Mouse (Mus musculus) Patski (cell line): ENCODE measurements at regions not wholly inside any gene's neighbourhood (a gene's known extent, or its start where the extent isn't known, plus 50 kb on each side); places are given as distances from the start of the nearest gene placed in this dataset.

Experiments used
- ATAC-seq: fragments of 100-300 bp; one replicate; pipeline ENCODE4 v1.8.0; 2021
- CTCF ChIA-PET: fragments of 350-600 bp; sonication (Branson Sonifier 250); formaldehyde crosslinking; loops from one replicate; lab custom pipeline; 2022; ENCODE audit warnings: inconsistent platforms; lab: Charles Lee
- POLR2A ChIA-PET: fragments of 350-600 bp; sonication (Branson Sonifier 250); formaldehyde crosslinking; loops from one replicate; lab custom pipeline; 2022; ENCODE audit warnings: antibody characterized with exemption, inconsistent platforms; lab: Charles Lee
- DNase-seq: peaks from one replicate; pipeline ENCODE4 v3.0.0-alpha.2; 2011; ENCODE audit warnings: low read depth, low spot score
- H3K27me3 ChIP-seq: fragments of 371-371 bp; one replicate; pipeline ENCODE4 v1.5.1; 2021
- CTCF ChIP-seq: fragments of 100-300 bp; IDR thresholded peaks from one replicate; pipeline ENCODE4 v1.5.1; 2021
- in situ Hi-C: fragments of 300-500 bp; cut with MboI; formaldehyde crosslinking; loops from 3 replicates; pipeline ENCODE4 v1.11.1; 2018; ENCODE audit warnings: low pct_unique_long_range_greater_than_20kb, mixed read lengths

GRCm38 (mm10) chr3:11668960-11669359 lies 1333.5 kb upstream of the Gm38303 start:
- ChIA-PET POLR2A (no interaction called here), CTCF (no interaction called here)
- no peak for ATAC-seq
- TF ChIP-seq CTCF = no peak
- in situ Hi-C loops = no loop called here
- DNase-seq = no peak
- no peaks in the 10 kb centered on the region for H3K27me3 ChIP-seq

DNA sequence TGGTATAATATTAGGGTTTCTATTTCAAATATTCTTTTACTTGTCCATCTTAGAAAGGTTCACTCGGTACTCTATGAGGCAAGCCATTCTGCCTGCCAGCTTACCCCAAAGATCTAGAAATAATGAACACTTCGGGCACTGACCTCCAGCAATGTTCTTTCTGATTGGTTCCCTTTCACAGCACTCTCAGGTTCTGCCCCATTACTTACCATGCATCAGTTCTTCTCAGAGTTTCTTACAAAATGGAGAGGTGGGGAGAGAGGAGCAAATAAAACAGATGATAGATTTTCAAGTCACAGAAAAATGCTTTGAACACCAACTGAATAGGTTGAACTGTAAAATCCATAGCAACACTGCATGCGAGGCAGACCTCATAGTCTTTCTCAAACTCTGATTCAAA lies 1303.8 kb upstream of the Gm38303 start:
- no peak for ATAC-seq
- ChIA-PET CTCF (no interaction called here), POLR2A (no interaction called here)
- no peaks in the 10 kb centered on the region for H3K27me3 ChIP-seq
- DNase-seq = no peak
- in situ Hi-C loops = no loop called here
- no peak for TF ChIP-seq CTCF

- ChIA-PET CTCF (no interaction called here), POLR2A (no interaction called here)
- no peak for TF ChIP-seq CTCF
- in situ Hi-C loops = no loop called here
- no peak for ATAC-seq
- no peak for DNase-seq
- no peaks in the 10 kb centered on the region for H3K27me3 ChIP-seq
Observed at GRCm38 (mm10) chr3:11601496-11601895, 1266.0 kb upstream of the Gm38303 start.

GRCm38 (mm10) chr3:11563851-11564250 lies 1228.4 kb upstream of the Gm38303 start:
- POLR2A ChIA-PET = no interaction called here
- CTCF ChIA-PET = no interaction called here
- ATAC-seq (no peak), DNase-seq (no peak)
- no peak for TF ChIP-seq CTCF
- in situ Hi-C loops = no loop called here
- H3K27me3 ChIP-seq = no peaks in the 10 kb centered on the region

GRCm38 (mm10) chr3:11562901-11563300 lies 1227.4 kb upstream of the Gm38303 start:
- POLR2A ChIA-PET = no interaction called here
- DNase-seq (no peak), ATAC-seq (no peak)
- CTCF ChIA-PET = interaction anchor here (1.0 to 1.4 kb wide), 2 partner anchors 9 to 36 kb away, joined by 3 read pairs; no protein-coding TSS in a partner anchor
- TF ChIP-seq CTCF = no peak
- in situ Hi-C loops = no loop called here
- H3K27me3 ChIP-seq = no peaks in the 10 kb centered on the region
